Mouse (Mus musculus): ENCODE measurements at regions not wholly inside any gene's neighbourhood (a gene's known extent, or its start where the extent isn't known, plus 50 kb on each side); places are given as distances from the start of the nearest gene placed in this dataset.

DNA sequence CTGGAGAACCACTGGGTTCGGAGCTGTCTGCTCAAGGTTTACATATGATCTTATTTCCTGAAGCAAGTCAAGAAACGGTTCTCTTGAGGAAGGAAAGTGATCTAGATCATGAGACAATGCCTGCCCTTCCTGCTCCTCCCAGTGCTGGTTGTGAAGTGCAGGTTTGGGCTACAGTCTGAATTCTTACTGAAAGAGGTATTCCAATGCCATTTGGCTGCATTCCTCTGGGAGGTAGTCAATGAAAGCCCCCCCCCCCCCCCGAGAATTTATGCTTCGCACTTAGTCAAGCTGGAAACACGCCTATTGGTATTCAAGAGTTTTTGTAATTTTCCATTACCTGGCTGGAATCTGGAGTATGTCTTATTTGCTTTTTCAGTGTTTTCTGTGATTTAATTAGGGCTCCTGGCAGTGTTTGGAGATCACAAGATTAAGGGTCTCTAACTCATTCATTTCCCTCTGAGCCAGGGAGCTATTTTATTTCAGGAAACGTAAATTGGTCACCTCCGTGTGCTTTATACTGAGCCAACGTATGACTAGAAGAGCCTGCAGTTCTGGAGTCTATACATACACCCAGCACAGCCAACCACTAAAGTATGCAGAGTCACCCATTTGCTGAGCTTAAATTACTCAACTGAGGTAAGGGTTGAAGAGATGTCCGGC, 84.7 kb upstream of the Ranbp3l start:
- no peak overlapping the region for H3K4me2 ChIP-seq (ENCODE audit: insufficient read depth, low read depth, poor library complexity, severe bottlenecking)
- TF ChIP-seq TBP (conservative IDR thresholded peaks at IDR 0.05; ENCODE audit: low read depth, low read length) (no peak), RCOR1 (conservative IDR thresholded peaks at IDR 0.05; ENCODE audit: low read depth, low read length) (no peak), MEF2A (IDR thresholded peaks at IDR 0.05; ENCODE audit: borderline replicate concordance, low read depth, low read length) (no peak), PAX5 (IDR thresholded peaks at IDR 0.05; ENCODE audit: low read length) (no peak), MAFK (IDR thresholded peaks at IDR 0.05; ENCODE audit: insufficient replicate concordance, low read length) (no peak), NELFE (IDR thresholded peaks at IDR 0.05; ENCODE audit: low read depth, low read length) (no peak), POLR2A (IDR thresholded peaks at IDR 0.05; ENCODE audit: low read depth, low read length) (no peak), E2F4 (IDR thresholded peaks at IDR 0.05; ENCODE audit: insufficient replicate concordance, low read depth, low read length) (no peak), MAZ (IDR thresholded peaks at IDR 0.05; ENCODE audit: low read depth, low read length) (no peak), ELF1 (IDR thresholded peaks at IDR 0.05; ENCODE audit: low read depth, low read length) (no peak), ZNF384 (IDR thresholded peaks at IDR 0.05; ENCODE audit: low read depth, low read length) (no peak), CHD2 (IDR thresholded peaks at IDR 0.05; ENCODE audit: low read length) (no peak), MYC (IDR thresholded peaks at IDR 0.05; ENCODE audit: low read depth, low read length) (no peak), USF2 (conservative IDR thresholded peaks at IDR 0.05; ENCODE audit: low read depth, low read length) (no peak)
- no peak overlapping the region for H3K4me3 ChIP-seq (replicated peaks in 1 of 3; ENCODE audit: low read depth in 2 of 3, low read length in 2 of 3, poor library complexity in 1 of 3)
- no peaks in the 10 kb centered on the region for H3K9me3 ChIP-seq (replicated peaks; ENCODE audit: low read length)
- no peaks in the 10 kb centered on the region for H3K36me3 ChIP-seq (replicated peaks in 1 of 2; ENCODE audit: control insufficient read depth in 1 of 2, insufficient read depth in 1 of 2, low read length in 1 of 2)
- no peak overlapping the region for H3K9ac ChIP-seq (ENCODE audit: insufficient read depth, low read depth)
- dilution Hi-C loops (cut with MboI; ENCODE audit: extremely low pct_ligation_motif_present, extremely low pct_unique_long_range_greater_than_20kb, low sequenced_read_pairs) (no loop called here), in situ Hi-C loops (cut with MboI; ENCODE audit: low pct_ligation_motif_present, low pct_unique_long_range_greater_than_20kb, low sequenced_read_pairs) (no loop called here)
- no peaks in the 10 kb centered on the region for H3K27me3 ChIP-seq (replicated peaks)
- H3K27ac ChIP-seq (ENCODE audit: insufficient read depth, low read depth) = no peak overlapping the region
- no peak for DNase-seq (ENCODE audit: extremely low read depth)
- H3K4me1 ChIP-seq (ENCODE audit: control insufficient read depth in 1 of 2, insufficient read depth in 2 of 2) = no peaks in the 10 kb centered on the region
- no peaks in the 10 kb centered on the region for H3K79me2 ChIP-seq (replicated peaks; ENCODE audit: control insufficient read depth, extremely low read depth, insufficient read depth, poor library complexity, severe bottlenecking)

DNA sequence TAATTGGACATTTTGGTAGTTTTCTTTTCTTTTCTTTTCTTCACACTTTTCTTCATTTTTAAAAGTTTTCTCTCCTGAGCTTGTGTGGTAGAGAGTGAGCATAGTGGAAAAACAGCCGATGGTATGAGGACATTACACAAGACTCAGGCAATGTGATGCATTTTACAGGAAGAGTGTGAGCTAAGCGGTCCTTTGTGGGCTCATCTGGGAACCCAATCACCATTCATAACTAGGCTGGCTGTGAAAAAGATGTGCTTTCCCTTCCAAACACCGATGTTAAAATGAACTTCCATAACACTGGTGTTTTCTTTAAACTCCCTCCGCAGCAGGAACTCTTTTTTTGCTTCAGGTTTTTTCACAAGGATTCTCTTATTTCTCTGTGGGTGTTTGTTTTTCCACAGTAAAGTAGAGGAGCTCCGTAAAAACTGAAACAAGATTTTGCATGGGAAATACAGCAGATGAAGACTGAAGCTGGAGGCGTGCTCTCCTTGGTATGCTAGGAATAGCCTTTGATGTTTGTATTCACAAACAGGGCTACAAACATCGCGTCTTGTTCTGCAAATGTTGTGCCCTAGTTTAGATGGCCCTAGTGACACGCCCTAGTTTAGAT, 92.8 kb upstream of the Ranbp3l start:
- Histone ChIP-seq H3K4me1 (ENCODE audit: control insufficient read depth in 1 of 2, insufficient read depth in 2 of 2) (no peaks in the 10 kb centered on the region), H3K36me3 (replicated peaks in 1 of 2; ENCODE audit: control insufficient read depth in 1 of 2, insufficient read depth in 1 of 2, low read length in 1 of 2) (no peaks in the 10 kb centered on the region), H3K9me3 (replicated peaks; ENCODE audit: low read length) (no peaks in the 10 kb centered on the region), H3K27me3 (replicated peaks) (no peaks in the 10 kb centered on the region), H3K79me2 (replicated peaks; ENCODE audit: control insufficient read depth, extremely low read depth, insufficient read depth, poor library complexity, severe bottlenecking) (no peaks in the 10 kb centered on the region), H3K4me2 (ENCODE audit: insufficient read depth, low read depth, poor library complexity, severe bottlenecking) (0 out of 2 replicates have a peak overlapping the region, but pooled peaks have one; percentile 45), H3K9ac (ENCODE audit: insufficient read depth, low read depth) (no peak overlapping the region), H3K4me3 (replicated peaks in 1 of 3; ENCODE audit: low read depth in 2 of 3, low read length in 2 of 3, poor library complexity in 1 of 3) (no peak overlapping the region), H3K27ac (ENCODE audit: insufficient read depth, low read depth) (no peak overlapping the region)
- TF ChIP-seq ZKSCAN1 (IDR thresholded peaks at IDR 0.05; ENCODE audit: borderline replicate concordance, low read depth, low read length) = no peak
- TF ChIP-seq NELFE (IDR thresholded peaks at IDR 0.05; ENCODE audit: low read depth, low read length) = no peak
- TF ChIP-seq USF2 (conservative IDR thresholded peaks at IDR 0.05; ENCODE audit: low read depth, low read length) = no peak
- TF ChIP-seq SMC3 (IDR thresholded peaks at IDR 0.05; ENCODE audit: low read depth, low read length) = no peak
- no peak for TF ChIP-seq ELF1 (IDR thresholded peaks at IDR 0.05; ENCODE audit: low read depth, low read length)
- TF ChIP-seq ZNF384 (IDR thresholded peaks at IDR 0.05; ENCODE audit: low read depth, low read length) = no peak
- TF ChIP-seq JUND (conservative IDR thresholded peaks at IDR 0.05; ENCODE audit: low read depth, low read length) = no peak
- no peak for TF ChIP-seq MXI1 (IDR thresholded peaks at IDR 0.05; ENCODE audit: low read depth, low read length)
- TF ChIP-seq UBTF (IDR thresholded peaks at IDR 0.05; ENCODE audit: low read depth, low read length) = no peak
- no peak for TF ChIP-seq ZMIZ1 (IDR thresholded peaks at IDR 0.05; ENCODE audit: low read depth, low read length)
- DNase-seq (ENCODE audit: extremely low read depth) = no peak
- in situ Hi-C loops (cut with MboI; ENCODE audit: low pct_ligation_motif_present, low pct_unique_long_range_greater_than_20kb, low sequenced_read_pairs) (no loop called here), dilution Hi-C loops (cut with MboI; ENCODE audit: extremely low pct_ligation_motif_present, extremely low pct_unique_long_range_greater_than_20kb, low sequenced_read_pairs) (no loop called here)
